22 mouse cellular contexts compared by ENCODE assay signal in the genomic region with DNA sequence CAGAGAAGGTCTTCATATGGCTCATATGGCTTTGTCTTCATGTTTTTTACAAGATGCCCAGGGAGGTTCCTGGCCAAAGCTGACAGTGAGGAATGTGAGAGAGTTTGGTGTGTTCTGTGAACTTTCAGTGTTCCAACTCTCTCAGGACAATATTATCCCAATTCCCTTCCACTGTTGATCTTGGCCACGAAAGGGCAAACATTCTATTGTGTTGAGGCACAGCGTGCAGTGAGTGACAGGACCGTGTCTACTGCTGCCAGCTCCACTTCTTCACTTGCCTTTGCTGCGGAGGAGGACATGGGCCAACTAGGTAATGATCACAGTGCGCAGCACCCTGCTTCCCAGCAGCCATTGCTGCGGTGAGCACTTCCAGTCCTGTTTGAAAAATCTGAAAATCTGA.
"Had no signal": no experiment of that assay in that cellular context is flagged by ENCODE, and none has a peak within 500 bp of the region (broad histone marks: within the 10 kb centered on the region; RNA-seq: fewer than 3 reads in every experiment).

No protein-coding gene starts in this region.

- H3K36me3 ChIP-seq: limb, embryonic 10.5 days; limb, embryonic 13.5 days; liver, embryonic 13.5 days; lung, embryonic 15.5 days; midbrain, embryonic 10.5 days; midbrain, embryonic 13.5 days; neural tube, embryonic 13.5 days; stomach, embryonic 15.5 days had no signal

- H3K9me3 ChIP-seq: limb, embryonic 10.5 days; limb, embryonic 13.5 days; liver, embryonic 13.5 days; lung, embryonic 15.5 days; megakaryocyte, embryonic 14.5 days; midbrain, embryonic 10.5 days; midbrain, embryonic 13.5 days; neural tube, embryonic 13.5 days; stomach, embryonic 15.5 days had no signal

- H3K27ac ChIP-seq: kidney, postnatal 0 days; layer of hippocampus, adult 2 months; limb, embryonic 10.5 days; limb, embryonic 13.5 days; liver, embryonic 13.5 days; lung, embryonic 15.5 days; midbrain, embryonic 10.5 days; midbrain, embryonic 13.5 days; neural tube, embryonic 13.5 days; stomach, embryonic 15.5 days had no signal

- ATAC-seq: midbrain, embryonic 13.5 days; midbrain, embryonic 16.5 days had no signal

- H3K4me3 ChIP-seq: layer of hippocampus, adult 2 months; limb, embryonic 10.5 days; limb, embryonic 13.5 days; liver, embryonic 13.5 days; lung, embryonic 15.5 days; megakaryocyte, embryonic 14.5 days; midbrain, embryonic 10.5 days; midbrain, embryonic 13.5 days; myocyte; neural tube, embryonic 13.5 days; stomach, embryonic 15.5 days had no signal

- DNase-seq: kidney, postnatal 25 days; layer of hippocampus, adult 9-11 months; liver; liver, embryonic 13.5 days; lung, postnatal 14 days; retina, postnatal 1 day; right cerebral cortex, postnatal 25 days; spleen, adult 18-20 months; thymus, adult 18-20 months; thymus, postnatal 4 days had no signal

- H3K4me1 ChIP-seq: liver, embryonic 13.5 days; megakaryocyte, embryonic 14.5 days; midbrain, embryonic 10.5 days; midbrain, embryonic 13.5 days; neural tube, embryonic 13.5 days; stomach, embryonic 15.5 days had no signal

- H3K4me2 ChIP-seq: limb, embryonic 13.5 days; liver, embryonic 13.5 days; lung, embryonic 15.5 days; midbrain, embryonic 13.5 days; neural tube, embryonic 13.5 days; stomach, embryonic 15.5 days had no signal

- H3K9ac ChIP-seq: limb, embryonic 13.5 days; liver, embryonic 13.5 days; lung, embryonic 15.5 days; midbrain, embryonic 13.5 days; neural tube, embryonic 13.5 days; stomach, embryonic 15.5 days had no signal

- H3K27me3 ChIP-seq: limb, embryonic 13.5 days; liver, embryonic 13.5 days; lung, embryonic 15.5 days; midbrain, embryonic 13.5 days; neural tube, embryonic 13.5 days; stomach, embryonic 15.5 days had no signal
